Mouse (Mus musculus) kidney, adult 2 months (tissue): ENCODE measurements around the gene Tmbim1. TPM values are rescaled to one million over a fixed set of nuclear protein-coding genes. Genes with fewer than 3 reads are reported as not detected.

Experiments
- DNase-seq: peaks from one replicate; pipeline ENCODE4 v3.0.0; 2021
- H3K27ac ChIP-seq: fragments of 200-500 bp; 2 replicates; pipeline ENCODE4 v1.5.1; 2012; ENCODE audit warnings: low read depth, low read length, control low read depth, inconsistent platforms; ENCODE audit not compliant: insufficient read depth
- H3K27me3 ChIP-seq: fragments of 200-500 bp; replicated peaks from 2 replicates; pipeline ENCODE4 v1.6.1; 2012; ENCODE audit warnings: mild to moderate bottlenecking, moderate library complexity, low read length, inconsistent platforms; ENCODE audit not compliant: control insufficient read depth, insufficient read depth
- H3K36me3 ChIP-seq: fragments of 200-500 bp; 2 replicates; pipeline ENCODE4 v1.6.1; 2012; ENCODE audit warnings: mild to moderate bottlenecking, moderate library complexity, low read length, inconsistent platforms; ENCODE audit not compliant: control insufficient read depth, insufficient read depth
- H3K4me1 ChIP-seq: fragments of 200-500 bp; 2 replicates; pipeline ENCODE4 v1.6.1; 2011; ENCODE audit warnings: low read length; ENCODE audit not compliant: control insufficient read depth, insufficient read depth
- H3K4me3 ChIP-seq: fragments of 200-500 bp; 2 replicates; pipeline ENCODE4 v1.5.1; 2011; ENCODE audit warnings: mild to moderate bottlenecking, low read depth, low read length, control low read depth; ENCODE audit not compliant: insufficient read depth
- CTCF ChIP-seq: fragments of 200-500 bp; conservative IDR thresholded peaks from 2 replicates; pipeline ENCODE4 v1.5.1; 2011; ENCODE audit warnings: low read depth, mild to moderate bottlenecking, control low read depth, low read length, moderate library complexity, mixed read lengths; ENCODE audit not compliant: insufficient read depth, insufficient read length
- POLR2A ChIP-seq: fragments of 200-500 bp; IDR thresholded peaks from one replicate; pipeline ENCODE4 v1.6.1; 2011; ENCODE audit warnings: low read depth, low read length, control low read depth
- WGBS: fragments of 180-500 bp; shearing (Covaris S2); methylation state at CpG from one replicate; pipeline ENCODE4 v1.1.7; 2018; 5-methylcytosine and 5-hydroxymethylcytosine counted together
- polyA plus RNA-seq: library from polyadenylated mRNA; depleted of rRNA; stranded (reverse); fragments of >200 nt; gene quantifications from 2 replicates; pipeline ENCODE4 v1.2.3, GENCODE M21; 2012; rRNA removed

Gene Tmbim1
- polyA plus RNA-seq, 1 experiment: 74.1 TPM

- no peaks in the 10 kb centered on the region for H3K36me3 ChIP-seq
- H3K4me1 ChIP-seq: peaks cover 8% of the 10 kb centered on the region; the same call in 1 of the 2 replicates
- WGBS: 36% methylated on average over 11 of the region's 11 CpGs
Measured at GRCm38 (mm10) chr1:74239618-74240017, 65.8 kb downstream of the Tmbim1 start.

GRCm38 (mm10) chr1:74239162-74239561, 66.3 kb downstream of the Tmbim1 start:
- no peak overlapping the region for H3K27ac ChIP-seq
- 44% methylated on average over 7 of the region's 7 CpGs for WGBS
- DNase-seq: no peak
- no peak overlapping the region for H3K4me3 ChIP-seq
- H3K27me3 ChIP-seq: no peaks in the 10 kb centered on the region
- no peaks in the 10 kb centered on the region for H3K36me3 ChIP-seq
- H3K4me1 ChIP-seq: peaks cover 8% of the 10 kb centered on the region; the same call in 1 of the 2 replicates
- TF ChIP-seq POLR2A (no peak), CTCF (no peak)

More at GRCm38 (mm10) chr1:74239618-74240017, 65.8 kb downstream of the Tmbim1 start:
- no peak overlapping the region for H3K27ac ChIP-seq
- DNase-seq: no peak
- H3K27me3 ChIP-seq: no peaks in the 10 kb centered on the region
- no peak overlapping the region for H3K4me3 ChIP-seq
- TF ChIP-seq CTCF: no peak
- no peak for TF ChIP-seq POLR2A

Other genes starting within 250 kb of the Tmbim1 start
- 400 and 465 TPM in 2 replicates for gene Tns1, start 181.2 kb downstream of the Tmbim1 start, polyA plus RNA-seq
- gene Rufy4, start 180.1 kb downstream of the Tmbim1 start, polyA plus RNA-seq: 2.4 and 3.3 TPM in 2 replicates
- gene Cxcr2, start 151.6 kb downstream of the Tmbim1 start, polyA plus RNA-seq: 0.07 and 0.55 TPM in 2 replicates
- gene Cxcr1, start 111.0 kb downstream of the Tmbim1 start, polyA plus RNA-seq: not detected in 2 replicates
- 124 TPM in 2 replicates for gene Arpc2, start 69.5 kb downstream of the Tmbim1 start, polyA plus RNA-seq
- gene Gpbar1, start 27.1 kb downstream of the Tmbim1 start, polyA plus RNA-seq: 0.20 and 0.48 TPM in 2 replicates
- gene Aamp, start 20.9 kb downstream of the Tmbim1 start, polyA plus RNA-seq: 212 and 217 TPM in 2 replicates
- 139 and 165 TPM in 2 replicates for gene Pnkd, start 20.7 kb downstream of the Tmbim1 start, polyA plus RNA-seq
- gene Catip, start 56.5 kb upstream of the Tmbim1 start, polyA plus RNA-seq: 0.33 and 0.43 TPM in 2 replicates
- gene Slc11a1, start 69.6 kb upstream of the Tmbim1 start, polyA plus RNA-seq: 13.4 and 15.3 TPM in 2 replicates
- gene Ctdsp1, start 85.9 kb upstream of the Tmbim1 start, polyA plus RNA-seq: 185 and 187 TPM in 2 replicates
- 69.8 and 75.0 TPM in 2 replicates for gene Vil1, start 103.8 kb upstream of the Tmbim1 start, polyA plus RNA-seq
- 16.4 and 18.6 TPM in 2 replicates for gene Cnot9, start 200.4 kb upstream of the Tmbim1 start, polyA plus RNA-seq
- 1.0 and 1.4 TPM in 2 replicates for gene Plcd4, start 237.3 kb upstream of the Tmbim1 start, polyA plus RNA-seq
- gene Usp37, start 238.7 kb upstream of the Tmbim1 start, polyA plus RNA-seq: 4.1 and 4.3 TPM in 2 replicates